Mouse (Mus musculus) T-helper 1 cell (primary cell): ENCODE results near the gene Gm21970.

Experiments
- in situ Hi-C: fragments of 300-600 bp; cut with MboI, MseI; formaldehyde crosslinking; loops from one replicate; pipeline ENCODE4 v1.15.1; 2025; ENCODE audit warnings: high pct_unique_total_duplicates

Gene Gm21970

GRCm38 (mm10) chr16:91398030-91398429 lies 6.5 kb downstream of the Gm21970 start:
- in situ Hi-C loops: loop anchor here (5.0 kb wide), 1 partner anchor 41 kb away; no protein-coding TSS in a partner anchor

DNA sequence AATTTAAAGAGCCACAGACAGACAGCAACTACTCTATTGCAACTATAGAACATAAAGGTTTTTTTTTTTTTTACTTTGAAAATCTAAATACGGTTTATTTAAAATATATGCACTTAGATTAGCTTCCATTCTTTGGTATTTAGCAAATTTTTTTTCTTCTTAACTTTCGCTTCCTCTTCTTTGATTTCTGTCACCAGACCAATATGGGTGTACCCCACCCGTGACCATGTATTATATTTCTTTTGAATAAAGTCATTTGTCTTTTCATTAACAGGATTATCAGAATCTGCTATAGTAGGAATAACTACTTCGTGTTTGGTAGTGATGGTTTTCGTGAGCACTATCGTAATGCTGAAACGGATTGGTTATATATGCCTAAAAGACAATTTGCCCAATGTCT lies 7.4 kb downstream of the Gm21970 start:
- in situ Hi-C loops: loop anchor here (5.0 kb wide), 1 partner anchor 42 kb away; no protein-coding TSS in a partner anchor

DNA sequence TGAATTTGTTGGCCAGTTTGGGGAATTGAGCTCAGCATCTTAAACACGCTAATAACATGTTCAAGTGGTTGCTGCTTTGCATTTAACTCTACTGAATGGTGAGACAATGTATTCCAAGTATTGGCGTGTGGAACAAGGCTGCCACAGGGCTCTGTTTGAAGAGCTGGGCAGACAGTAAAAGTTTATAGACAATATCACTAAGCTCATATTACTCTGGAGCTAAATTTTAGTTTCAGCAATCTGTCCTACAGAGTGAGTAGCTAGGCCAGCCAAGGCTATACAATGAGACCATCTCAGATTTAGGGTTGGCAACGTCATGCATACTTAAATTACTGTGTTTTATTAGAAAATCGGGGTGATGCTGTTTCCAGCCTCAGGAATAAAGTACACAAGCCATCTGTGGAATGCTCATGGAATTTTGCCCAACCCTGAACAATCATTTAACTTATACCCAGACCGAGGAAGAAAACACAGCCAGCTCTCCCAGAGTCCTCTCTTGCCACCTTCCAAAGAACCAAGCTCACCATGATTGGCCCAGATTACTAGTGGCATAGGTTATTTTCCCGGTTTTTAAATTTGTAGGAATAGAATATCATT lies 10.1 kb downstream of the Gm21970 start:
- in situ Hi-C loops: no loop called here

GRCm38 (mm10) chr16:91403784-91404183 lies 12.3 kb downstream of the Gm21970 start:
- in situ Hi-C loops: no loop called here

DNA sequence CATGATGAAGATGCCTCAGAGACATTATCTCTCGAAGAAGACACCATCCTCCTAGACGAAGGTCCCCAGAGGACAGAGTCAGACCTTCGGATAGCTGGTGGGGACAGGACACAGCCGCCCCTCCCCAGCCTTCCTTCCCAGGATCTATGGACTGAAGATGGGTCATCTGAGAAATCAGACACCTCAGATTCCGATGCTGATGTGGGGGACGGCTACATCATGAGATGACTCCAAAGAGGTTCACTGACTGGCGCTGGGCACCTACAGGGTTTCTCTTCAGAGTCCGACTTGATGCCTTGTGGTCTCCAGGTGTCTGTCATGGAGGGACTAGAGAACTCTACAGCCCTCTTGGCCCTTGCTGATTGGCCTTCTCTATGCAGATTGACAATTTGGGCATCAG lies 12.7 kb downstream of the Gm21970 start:
- in situ Hi-C loops: no loop called here

DNA sequence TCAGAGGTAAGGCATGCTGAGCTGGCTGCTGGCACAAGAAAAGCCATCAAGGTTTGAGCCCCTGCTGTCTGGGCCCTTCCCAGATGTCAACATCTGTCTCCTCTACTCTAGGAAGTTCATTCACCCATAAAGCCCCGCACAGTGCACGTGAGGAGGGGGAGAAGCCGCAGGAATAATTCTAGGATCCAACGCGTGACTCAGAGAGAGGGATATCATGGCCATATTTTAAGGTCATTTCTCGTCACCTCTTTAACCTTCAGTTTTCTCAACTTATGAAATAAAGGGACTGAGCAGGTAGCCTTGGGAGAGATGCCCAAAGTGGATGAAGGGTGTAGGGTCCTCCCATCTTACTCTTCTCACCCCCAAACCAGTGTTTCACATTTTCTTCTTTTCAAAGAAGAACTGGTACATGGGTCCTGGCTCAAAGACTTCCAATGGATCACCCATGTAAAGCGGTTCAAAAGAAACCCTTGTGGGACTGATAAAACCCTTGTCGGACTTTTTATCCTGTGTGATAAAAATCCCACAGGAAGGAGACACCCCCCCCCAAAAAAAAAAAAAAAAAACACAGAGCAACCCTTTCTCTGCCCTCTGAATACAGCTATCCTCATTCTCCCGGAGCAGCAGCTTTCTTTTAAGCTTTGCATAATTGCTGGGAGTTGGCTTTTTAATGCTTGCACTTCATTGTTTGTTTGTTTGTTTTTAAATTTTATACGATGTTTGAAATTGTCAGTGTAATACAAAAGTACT lies 13.5 kb downstream of the Gm21970 start:
- in situ Hi-C loops: loop anchor here (5.0 kb wide), 1 partner anchor 52 kb away; no protein-coding TSS in a partner anchor

- in situ Hi-C loops: loop anchor here (5.0 kb wide), 1 partner anchor 51 kb away; no protein-coding TSS in a partner anchor
These were observed 14.4 kb downstream of the Gm21970 start, which contains the start of gene Il10rb for GRCm38 (mm10) chr16:91405640-91406584. Il10rb (plus strand) TSS chr16:91406164.

DNA sequence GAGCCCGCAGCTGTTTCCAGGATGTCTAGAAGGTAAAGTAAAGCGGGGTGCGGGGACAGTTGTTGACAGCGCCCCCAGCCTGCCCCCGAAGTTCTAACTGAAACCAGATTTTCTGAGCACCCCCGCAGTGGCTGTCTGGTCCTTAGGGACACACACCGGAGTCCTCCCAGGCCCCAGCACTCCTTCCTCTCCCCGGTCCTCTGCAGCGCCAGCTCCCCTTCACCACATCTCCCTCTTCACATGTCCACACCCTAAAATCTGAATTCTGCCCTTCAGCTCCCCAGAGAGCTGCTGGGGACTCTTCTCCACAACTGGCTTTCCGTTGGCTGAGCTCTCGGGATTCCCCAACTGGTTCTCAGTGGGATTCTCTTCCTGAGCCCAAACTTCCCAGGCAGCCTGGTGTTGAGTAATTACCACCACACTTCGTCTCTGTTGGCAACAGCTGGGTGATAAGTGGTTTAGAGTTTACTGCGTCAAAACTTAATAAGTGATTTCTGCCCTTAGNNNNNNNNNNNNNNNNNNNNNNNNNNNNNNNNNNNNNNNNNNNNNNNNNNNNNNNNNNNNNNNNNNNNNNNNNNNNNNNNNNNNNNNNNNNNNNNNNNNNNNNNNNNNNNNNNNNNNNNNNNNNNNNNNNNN lies 15.2 kb downstream of the Gm21970 start:
- in situ Hi-C loops: loop anchor here (5.0 kb wide), 1 partner anchor 51 kb away; no protein-coding TSS in a partner anchor

- in situ Hi-C loops: no loop called here
These were observed 21.8 kb downstream of the Gm21970 start for GRCm38 (mm10) chr16:91413102-91413844.

- in situ Hi-C loops: no loop called here
These were observed 24.1 kb downstream of the Gm21970 start for GRCm38 (mm10) chr16:91415391-91416189.

- in situ Hi-C loops: no loop called here
These were observed 24.8 kb downstream of the Gm21970 start for GRCm38 (mm10) chr16:91416357-91416756.

DNA sequence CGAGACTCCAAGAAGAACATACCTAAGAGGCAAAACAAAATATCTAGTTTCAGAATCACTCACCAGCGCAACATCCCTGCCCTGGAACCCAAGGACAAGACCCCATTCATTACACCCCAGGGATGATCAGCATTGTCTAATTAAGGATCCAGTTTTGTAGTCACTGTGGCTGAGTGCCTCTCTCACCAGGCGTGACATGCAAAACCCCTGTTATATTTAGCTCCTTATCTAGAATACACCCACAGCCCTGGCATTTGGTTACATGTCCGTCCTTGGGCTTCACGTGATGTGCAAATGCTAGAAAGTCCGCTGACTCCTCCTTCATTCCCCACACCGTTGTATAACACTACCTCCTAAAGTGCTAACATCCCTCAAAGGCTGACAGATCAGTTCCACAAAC lies 25.4 kb downstream of the Gm21970 start:
- in situ Hi-C loops: no loop called here

- in situ Hi-C loops: no loop called here
These were observed 27.0 kb downstream of the Gm21970 start for GRCm38 (mm10) chr16:91418531-91418930.

- in situ Hi-C loops: no loop called here
These were observed 34.3 kb downstream of the Gm21970 start for GRCm38 (mm10) chr16:91425816-91426215.

- in situ Hi-C loops: no loop called here
These were observed 35.1 kb downstream of the Gm21970 start for GRCm38 (mm10) chr16:91426586-91426985.

DNA sequence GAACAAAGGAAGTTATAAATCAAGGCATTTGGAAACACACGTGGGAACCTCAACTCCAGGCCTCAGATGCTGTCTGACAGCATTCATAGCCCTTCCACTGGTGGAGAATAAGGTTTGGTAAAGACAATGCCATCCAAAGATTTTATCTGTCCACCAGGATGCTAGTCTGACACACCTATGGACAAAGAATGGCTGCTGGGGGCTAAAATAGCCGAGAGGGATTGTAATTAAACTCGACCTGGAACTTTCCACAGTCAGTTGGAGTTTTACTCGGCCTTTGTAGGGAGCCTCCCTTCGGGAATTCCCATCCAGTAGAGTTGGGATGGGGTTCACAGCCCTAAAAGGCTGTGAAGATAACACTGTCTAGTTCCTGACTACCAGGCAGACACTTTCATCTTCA lies 35.9 kb downstream of the Gm21970 start:
- in situ Hi-C loops: no loop called here

GRCm38 (mm10) chr16:91428259-91428865 lies 36.8 kb downstream of the Gm21970 start:
- in situ Hi-C loops: no loop called here

DNA sequence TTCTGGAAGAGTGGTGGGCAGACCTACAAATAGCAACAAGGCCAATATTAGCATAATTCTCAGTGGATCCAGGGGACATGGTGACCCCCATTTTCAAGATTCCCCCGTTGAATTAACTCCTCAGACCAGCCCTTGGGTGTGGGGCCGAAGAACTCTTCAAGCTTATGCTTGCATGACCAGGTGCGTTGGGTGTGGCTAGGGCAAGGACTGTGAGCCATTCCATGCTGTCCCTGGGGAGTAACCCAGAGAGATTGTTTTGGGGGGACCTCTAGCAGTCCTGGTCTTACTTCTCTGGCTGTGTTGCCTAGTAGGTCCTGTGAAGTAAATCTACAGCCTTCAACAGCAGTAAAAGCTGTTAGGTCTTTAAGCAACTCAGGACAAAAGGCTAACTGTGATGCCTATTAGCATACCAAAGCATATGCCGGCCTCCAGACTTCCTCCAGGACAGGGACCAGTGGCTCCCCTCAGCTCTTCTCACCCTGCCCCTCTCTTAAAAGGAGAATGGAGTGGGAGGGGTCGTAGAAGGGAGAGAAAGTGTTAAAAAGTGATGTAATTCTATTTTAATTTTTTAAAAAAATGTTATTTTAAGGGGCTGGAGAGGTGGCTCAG lies 41.3 kb downstream of the Gm21970 start:
- in situ Hi-C loops: no loop called here
